Mouse (Mus musculus): ENCODE data around the gene Aldh3b3.
"Not testable (repeated sequence)": the region's sequence is repeated elsewhere in the genome, so short reads cannot be mapped to it uniquely, and the experiment has no call there.

Aldh3b3 gene

DNA sequence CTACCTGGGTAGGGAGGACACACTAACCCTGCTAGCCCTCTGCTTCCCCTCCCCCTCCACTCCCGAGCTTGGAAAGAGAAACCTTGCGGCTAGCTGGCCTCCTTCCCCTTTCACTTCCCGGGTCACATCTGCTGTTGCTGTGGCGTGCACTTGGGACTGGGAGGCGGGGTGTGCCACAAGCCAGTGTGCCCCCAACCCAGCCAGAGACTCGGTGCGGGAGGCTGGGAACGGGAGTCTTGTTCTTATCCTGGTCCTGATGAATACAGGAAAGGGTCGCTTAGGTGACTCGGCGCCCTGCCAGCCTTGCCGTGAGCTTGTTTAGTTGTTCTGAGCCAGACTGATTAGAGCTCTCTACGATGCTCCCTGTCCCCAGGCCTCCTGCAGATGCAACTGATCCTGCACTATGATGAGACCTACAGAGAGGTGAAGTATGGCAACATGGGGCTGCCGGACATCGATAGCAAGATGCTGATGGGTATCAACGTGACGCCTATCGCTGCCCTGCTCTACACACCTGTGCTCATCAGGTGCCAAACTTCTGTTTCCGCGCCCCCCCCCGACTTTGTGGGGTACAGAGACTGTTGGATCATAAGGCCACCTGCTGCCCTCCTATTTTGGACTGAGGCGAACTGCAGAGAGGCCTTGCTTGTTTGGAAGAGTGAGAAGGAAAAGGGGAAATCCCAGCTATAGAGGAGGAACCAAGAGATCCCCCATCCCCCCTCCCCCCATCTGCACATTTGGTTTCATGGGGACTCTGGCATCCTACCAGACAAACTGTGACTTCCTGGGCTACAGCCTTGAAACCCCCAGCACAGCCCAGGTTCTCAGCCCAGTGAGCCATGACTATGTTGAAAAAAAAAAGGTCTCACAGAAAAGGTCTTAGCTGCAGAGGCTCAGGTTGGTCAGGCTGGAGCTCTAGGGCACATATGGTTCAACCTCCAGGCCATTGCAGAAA is 22.3 kb upstream of the Aldh3b3 start:
- no peak for DNase-seq (ENCODE audit: low read depth, low spot score)

- no peak for DNase-seq (ENCODE audit: low read depth, low spot score)
These were observed 16.1 kb upstream of the Aldh3b3 start for GRCm38 (mm10) chr19:3942315-3942714.

GRCm38 (mm10) chr19:3942986-3943735 is 15.3 kb upstream of the Aldh3b3 start:
- DNase-seq (ENCODE audit: low read depth, low spot score): no peak

DNA sequence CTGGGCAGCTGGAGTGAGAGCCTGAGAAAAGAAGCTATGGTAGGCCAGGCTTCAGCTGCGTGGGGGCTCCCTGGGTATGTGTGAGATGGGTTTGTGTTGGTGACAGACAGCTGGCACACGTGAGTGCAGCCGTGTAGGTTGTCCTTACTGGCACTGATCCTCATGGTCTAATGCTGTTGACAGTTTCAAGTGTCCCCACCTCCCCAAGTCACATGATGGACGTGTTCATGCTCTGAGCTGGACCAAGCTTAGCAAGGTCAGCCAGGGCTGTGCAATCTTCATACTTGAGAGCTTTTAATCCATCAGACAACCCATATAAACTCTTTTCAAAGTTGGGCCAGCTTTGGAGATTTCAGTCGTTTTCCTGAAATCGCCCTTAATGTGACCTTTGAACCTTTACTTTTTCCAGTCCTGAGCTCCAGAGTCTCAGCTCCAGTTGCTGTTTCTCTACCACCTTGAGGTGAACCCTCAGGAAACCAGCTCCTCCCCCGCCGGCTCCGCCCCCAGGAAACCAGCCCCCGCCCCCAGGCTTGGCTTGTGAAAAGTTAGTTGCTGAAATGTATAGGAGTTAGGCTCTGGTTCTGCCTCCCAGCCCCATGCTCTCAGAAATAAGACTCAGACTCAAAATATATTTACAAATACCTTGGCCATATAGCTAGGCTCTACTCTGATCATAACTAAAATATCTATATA is 12.4 kb upstream of the Aldh3b3 start:
- no peak for DNase-seq (ENCODE audit: low read depth, low spot score)

- DNase-seq (ENCODE audit: low read depth, low spot score): peak; percentile 49
These were observed 11.7 kb upstream of the Aldh3b3 start for GRCm38 (mm10) chr19:3946715-3947114.

DNA sequence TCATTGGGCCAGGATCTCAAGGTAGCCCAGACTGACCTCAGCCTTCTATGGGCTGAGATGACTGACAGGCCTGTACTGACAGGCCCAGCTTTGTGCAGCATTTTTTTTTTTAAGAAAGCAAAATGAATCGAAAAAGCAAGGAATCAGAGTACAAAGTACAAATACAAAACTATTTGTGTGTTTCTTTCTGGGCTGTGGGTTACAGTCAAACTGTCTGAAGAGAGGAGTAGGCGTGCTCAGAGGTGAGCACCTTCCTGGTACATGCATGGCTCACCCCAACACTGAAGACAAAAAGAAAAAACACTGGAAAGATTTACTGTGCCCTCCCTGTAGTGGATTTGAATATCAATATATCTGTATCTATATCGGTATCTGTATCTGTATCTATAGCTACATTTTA is 10.6 kb upstream of the Aldh3b3 start:
- no peak for DNase-seq (ENCODE audit: low read depth, low spot score)

DNA sequence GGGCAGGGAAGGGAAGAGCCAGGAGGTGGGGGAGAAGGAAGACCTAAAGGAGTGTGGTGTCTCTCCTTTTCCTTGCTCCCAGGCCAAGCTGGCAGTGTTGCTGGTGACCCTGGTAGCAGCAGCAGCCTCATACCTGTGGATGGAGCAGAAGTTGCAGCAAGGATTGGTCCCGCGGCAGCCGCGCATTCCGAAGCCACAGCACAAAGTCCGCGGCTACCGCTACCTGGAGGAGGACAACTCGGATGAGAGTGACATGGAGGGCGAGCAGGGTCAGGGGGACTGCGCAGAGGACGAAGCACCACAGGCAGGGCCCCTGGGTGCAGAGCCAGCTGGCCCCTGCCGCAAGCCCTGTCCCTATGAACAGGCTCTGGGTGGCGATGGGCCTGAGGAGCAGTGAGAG is 9.9 kb upstream of the Aldh3b3 start:
- no peak for DNase-seq (ENCODE audit: low read depth, low spot score)

- DNase-seq (ENCODE audit: low read depth, low spot score): no peak
These were observed 8.1 kb upstream of the Aldh3b3 start for GRCm38 (mm10) chr19:3950331-3950730.

- DNase-seq (ENCODE audit: low read depth, low spot score): no peak
These were observed 7.0 kb upstream of the Aldh3b3 start for GRCm38 (mm10) chr19:3951461-3951860.

GRCm38 (mm10) chr19:3952099-3952498 is 6.3 kb upstream of the Aldh3b3 start:
- DNase-seq (ENCODE audit: low read depth, low spot score): no peak

GRCm38 (mm10) chr19:3955033-3955432 is 3.4 kb upstream of the Aldh3b3 start:
- no peak for DNase-seq (ENCODE audit: low read depth, low spot score)

- no peak for DNase-seq (ENCODE audit: low read depth, low spot score)
These were observed 2.6 kb upstream of the Aldh3b3 start for GRCm38 (mm10) chr19:3955804-3956203.

- not testable (repeated sequence) for DNase-seq (ENCODE audit: low read depth, low spot score)
These were observed 979 bp upstream of the Aldh3b3 start for GRCm38 (mm10) chr19:3957296-3958036.

DNA sequence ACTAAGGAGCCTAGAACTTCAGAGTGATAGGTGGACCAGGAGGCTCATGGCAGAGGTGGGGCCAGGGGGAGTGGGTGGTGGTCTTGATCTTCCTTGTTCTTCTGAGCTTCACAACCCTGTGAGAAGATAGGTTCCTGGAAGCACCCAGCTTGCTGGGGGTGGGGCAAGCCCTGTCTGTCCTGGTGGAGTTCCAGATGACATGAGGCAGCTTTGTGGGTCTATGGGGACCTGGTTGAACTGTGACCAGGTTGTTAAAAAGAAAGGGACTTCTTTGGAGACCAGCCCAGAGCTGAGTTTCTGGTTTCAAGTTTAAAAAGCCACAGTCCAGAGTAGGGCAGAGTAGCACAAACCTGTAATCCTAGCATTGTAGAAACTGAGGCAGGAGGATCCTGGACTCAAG is 585 bp downstream of the Aldh3b3 start:
- no peak for DNase-seq (ENCODE audit: low read depth, low spot score)

DNA sequence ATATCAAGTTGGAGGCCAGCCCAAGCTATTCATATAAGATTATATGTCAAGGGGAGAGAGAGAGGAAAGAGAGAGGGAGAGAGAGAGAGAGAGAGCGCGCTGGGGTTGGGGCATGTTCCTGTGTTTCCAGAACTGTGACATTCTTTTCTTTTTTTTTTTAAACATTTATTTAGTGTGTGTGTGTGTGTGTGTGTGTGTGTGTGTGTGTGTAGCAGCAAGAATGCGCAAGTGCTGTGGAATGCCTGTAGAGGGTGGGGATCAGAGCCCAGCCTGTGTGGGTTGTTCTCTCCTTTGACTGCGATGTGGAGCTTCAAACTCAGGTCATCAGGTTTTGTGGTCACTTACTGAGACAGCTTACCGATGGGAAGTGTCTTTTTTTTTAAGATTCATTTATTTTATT is 1.8 kb downstream of the Aldh3b3 start:
- no peak for DNase-seq (ENCODE audit: low read depth, low spot score)

GRCm38 (mm10) chr19:3961805-3962204 is 3.4 kb downstream of the Aldh3b3 start:
- DNase-seq (ENCODE audit: low read depth, low spot score): not testable (repeated sequence)

- no peak for DNase-seq (ENCODE audit: low read depth, low spot score)
These were observed 4.0 kb downstream of the Aldh3b3 start for GRCm38 (mm10) chr19:3962469-3962868.

DNA sequence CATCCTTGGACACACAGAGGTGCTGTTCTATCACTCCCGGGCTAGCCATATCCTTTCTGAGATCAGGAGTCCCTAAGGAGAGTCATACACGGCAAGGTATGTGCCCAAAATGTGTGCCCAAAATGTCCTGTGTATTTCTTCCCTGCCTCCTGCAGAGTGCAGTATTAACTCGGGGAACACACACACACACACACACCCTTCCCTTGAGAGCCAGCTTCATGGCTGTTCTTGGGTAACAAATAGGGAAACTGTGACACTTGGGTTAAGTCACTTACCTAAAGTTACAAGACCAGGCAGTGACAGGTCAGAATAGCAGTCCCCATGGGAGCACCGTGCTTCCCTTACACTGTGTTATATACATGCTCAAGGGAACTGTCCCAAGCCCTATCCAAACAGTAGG is 5.6 kb downstream of the Aldh3b3 start:
- no peak for DNase-seq (ENCODE audit: low read depth, low spot score)

DNA sequence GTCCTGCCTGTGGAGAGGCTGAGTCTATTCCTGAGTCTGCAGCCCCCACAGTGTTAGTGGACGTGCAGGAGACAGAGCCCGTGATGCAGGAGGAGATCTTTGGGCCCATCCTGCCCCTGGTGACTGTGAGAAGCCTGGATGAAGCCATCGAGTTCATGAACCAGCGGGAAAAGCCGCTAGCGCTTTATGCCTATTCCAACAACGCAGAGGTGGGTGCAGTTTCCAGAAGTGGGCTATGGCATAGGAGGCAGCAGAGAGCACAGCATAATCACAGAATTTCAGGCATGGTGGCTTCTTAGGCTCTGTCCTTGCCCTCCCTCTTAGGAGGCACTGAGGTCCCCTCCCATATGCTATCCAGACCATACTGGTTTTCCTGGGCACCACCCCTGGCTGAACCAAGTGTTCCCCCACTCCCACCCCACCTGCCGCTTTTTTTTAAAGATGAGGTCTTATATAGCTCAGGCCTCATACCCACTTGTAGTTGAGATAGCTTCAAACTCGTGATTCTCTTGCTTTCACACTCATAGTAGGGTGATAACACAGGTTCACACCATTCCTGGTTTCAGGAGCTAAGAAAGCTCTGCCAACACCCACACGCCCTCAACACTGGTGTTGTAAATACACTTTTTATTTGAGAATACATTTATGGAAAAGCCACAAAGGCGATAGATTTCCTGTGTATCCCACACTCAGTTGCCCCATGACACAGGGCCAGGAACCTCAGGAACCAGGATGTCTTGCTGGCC is 8.1 kb downstream of the Aldh3b3 start:
- DNase-seq (ENCODE audit: low read depth, low spot score): no peak

DNA sequence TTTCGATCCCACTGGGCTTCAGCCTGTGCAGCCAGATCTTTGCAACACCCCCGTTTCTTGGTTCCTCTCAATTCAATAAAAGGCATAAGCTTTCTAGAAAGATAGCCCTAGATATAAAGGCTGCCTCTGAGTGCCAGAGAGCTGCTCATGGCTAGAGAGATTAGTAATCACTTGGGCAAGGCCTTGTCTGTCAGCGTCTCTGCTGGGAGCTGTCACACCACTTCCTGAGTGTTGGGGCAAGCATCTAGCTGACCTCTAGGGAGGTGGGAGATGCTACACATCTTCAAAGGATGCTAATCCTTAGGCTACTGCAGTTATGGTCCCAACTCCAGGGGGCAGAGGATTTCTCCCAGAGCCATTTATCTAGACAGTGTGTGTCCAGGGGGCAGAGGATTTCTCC is 8.8 kb downstream of the Aldh3b3 start:
- DNase-seq (ENCODE audit: low read depth, low spot score): no peak

- no peak for DNase-seq (ENCODE audit: low read depth, low spot score)
These were observed 13.8 kb downstream of the Aldh3b3 start, which contains the start of gene Aldh3b2 for GRCm38 (mm10) chr19:3972229-3972628. Gene Aldh3b2, plus strand, starts transcription at chr19:3972328.

All from embryo, embryonic 11.5 days (tissue).